Mouse (Mus musculus): ENCODE data around the gene Olfml2b.

- TF ChIP-seq GATA1 (IDR thresholded peaks at IDR 0.05; ENCODE audit: borderline replicate concordance, low read length), result no peak
- no peak for TF ChIP-seq FLI1 (IDR thresholded peaks at IDR 0.05; ENCODE audit: low read length)
Observed at GRCm38 (mm10) chr1:170664620-170665185, 20.4 kb downstream of the Olfml2b start.
